Mouse (Mus musculus) adrenal gland, postnatal 10 days (tissue): ENCODE measurements at regions not wholly inside any gene's neighbourhood (a gene's known extent, or its start where the extent isn't known, plus 50 kb on each side); places are given as distances from the start of the nearest gene placed in this dataset.

Experiments used
- DNase-seq: peaks from one replicate; pipeline ENCODE4 v3.0.0; 2021; ENCODE audit warnings: mixed read lengths

DNA sequence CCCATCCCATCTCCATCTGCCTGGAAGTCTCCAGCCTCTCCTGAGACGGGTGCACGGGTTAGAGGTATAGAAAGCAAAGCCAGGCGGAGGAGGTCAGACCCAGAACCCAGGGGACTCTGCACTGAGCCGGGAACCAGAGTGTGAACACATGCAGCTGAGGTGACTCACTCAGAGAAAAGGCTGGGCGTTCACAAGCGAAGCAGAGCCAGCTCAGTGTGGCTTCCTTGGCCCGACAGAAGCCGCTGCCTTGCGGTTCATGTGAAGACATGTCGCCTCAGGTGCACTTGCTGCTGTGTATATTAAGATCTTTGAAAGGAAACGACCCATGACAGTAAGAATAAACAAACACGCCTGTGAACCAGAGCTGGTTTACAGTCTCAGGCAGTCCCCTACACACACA lies 163.6 kb downstream of the Bmp7 start:
- no peak for DNase-seq

DNA sequence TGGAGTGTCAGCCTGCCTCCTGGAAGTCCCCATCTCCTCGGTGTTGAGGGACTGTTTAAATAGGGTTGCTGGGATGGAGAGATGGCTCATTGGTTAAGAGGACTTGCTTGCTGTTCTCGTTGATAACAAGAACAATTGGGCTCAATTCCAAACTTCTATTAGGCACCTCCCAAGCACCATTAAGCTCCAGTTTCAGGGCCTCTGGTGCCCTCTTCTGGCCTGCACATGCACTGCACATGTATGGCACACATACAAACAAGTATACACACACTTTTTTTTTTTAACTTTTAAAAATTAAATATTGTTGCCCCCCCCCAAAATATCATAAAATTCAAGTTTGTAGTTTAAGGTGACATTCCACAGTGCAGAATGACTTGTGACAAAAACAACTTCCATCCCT lies 162.3 kb downstream of the Bmp7 start:
- no peak for DNase-seq

DNA sequence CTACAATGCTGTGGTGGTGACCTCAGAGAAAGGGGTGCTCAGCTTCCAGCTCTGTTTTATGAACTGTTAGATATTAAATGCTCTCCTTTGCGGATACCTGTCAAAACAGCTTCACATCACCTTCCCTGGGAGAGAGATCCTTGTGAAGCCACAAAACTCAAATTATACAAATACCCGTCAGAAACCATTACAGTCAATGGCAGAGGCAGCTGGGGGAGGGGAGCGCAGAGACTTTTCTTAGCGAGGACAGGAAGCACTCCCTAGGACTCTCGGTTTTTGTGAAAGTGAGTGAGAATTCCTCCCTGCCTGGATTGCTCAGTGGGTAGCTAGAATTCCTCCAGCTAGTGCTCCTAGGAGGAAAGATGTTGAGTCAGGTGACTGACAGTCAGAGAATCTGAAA lies 161.0 kb downstream of the Bmp7 start:
- DNase-seq = no peak

GRCm38 (mm10) chr2:172782686-172783085 lies 157.4 kb downstream of the Bmp7 start:
- no peak for DNase-seq

DNA sequence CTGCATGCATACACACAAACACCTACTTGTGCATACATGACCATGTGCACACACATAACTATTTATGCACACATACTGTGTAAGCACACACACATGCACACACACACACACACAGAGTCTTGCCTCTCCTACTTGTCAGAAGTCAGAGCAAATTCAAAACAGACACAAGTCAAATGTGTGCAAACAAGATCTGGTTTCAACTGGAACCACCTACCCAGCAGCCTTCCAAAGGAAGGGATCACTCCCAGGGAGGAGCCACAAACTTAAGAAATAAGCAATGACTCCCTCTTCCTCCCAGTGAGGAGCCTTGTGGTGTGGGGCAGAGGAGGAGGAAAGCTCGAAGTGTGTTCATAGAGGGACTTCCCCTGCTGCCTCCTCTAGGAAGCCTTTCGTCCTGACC lies 153.8 kb downstream of the Bmp7 start:
- DNase-seq = no peak

DNA sequence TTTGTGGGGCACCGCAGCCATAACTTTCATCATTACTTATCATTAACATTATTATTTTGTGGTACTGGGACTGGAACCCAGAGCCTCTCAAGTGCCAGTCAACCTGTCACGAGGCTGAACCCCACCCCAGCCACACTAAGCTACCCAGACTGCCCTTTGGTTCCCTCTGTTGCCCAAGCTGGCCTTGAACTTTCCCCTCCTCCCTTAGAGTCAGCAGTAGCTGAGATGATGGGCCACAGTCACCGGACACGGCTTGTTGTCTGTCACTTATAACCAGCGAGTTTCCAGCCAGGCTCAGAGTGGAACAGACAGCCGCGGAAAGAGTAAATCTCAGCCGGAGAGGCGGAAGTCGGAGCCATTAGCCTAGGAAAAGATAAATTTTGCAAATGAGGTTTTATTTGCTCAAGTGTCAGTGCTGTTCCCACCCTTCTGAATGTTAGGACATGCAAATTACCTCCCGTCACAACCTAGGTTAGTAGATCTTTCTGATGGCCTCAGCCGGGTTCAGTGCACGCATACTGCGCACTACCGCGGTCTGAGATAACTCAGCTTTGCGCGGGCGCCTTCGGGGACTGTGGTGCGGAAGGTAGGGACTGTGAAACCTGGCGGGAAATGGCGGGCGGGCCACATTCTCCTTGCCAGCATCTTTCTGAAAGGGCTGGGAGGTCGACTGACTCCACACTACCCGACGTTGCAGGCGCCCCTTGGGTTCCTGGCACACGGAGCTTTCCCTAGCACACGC lies 152.7 kb downstream of the Bmp7 start:
- DNase-seq = no peak

DNA sequence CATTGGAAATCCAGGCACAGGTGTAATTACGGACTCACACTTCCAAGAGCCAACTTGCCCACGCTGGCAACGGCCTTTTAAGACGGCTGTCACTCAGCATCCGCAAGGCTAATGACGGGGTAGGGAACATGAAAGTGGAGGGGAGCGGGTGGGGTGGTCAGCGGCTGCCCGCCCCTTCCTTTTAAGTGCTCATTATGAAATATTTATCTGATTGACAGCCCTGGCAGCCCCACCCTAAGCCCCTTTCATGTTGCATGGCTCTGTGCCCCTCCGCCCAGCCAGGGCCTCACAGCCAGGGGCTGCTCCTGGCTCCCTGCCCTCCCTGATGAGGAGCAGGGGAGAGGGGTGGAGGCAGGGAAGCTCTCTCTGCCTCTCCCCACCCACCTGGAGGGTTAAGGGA lies 150.9 kb downstream of the Bmp7 start:
- DNase-seq = no peak

GRCm38 (mm10) chr2:172792555-172792954 lies 147.6 kb downstream of the Bmp7 start:
- no peak for DNase-seq

DNA sequence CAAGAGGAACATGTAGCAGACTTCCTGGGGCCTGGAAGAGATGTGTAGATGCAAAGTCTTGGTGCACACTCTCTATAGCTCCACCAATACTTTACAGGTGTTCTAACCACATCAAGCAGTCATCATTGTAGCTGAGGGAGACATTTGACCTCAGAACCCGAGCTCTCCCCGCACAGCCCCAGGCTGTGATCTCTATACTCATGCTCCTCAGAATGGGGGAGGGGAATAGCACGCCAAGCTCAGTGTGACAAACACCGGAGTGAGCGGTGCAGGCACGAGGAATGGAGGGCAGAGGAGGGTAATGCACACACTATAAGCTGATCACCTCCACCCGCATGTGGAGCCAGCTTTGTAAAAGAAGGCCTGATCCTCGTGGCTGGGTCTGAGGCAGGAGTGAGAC lies 146.1 kb downstream of the Bmp7 start:
- DNase-seq = no peak

- no peak for DNase-seq
These were observed 145.3 kb downstream of the Bmp7 start for GRCm38 (mm10) chr2:172794771-172795170.

- DNase-seq = no peak
These were observed 144.0 kb downstream of the Bmp7 start for GRCm38 (mm10) chr2:172796104-172796503.

DNA sequence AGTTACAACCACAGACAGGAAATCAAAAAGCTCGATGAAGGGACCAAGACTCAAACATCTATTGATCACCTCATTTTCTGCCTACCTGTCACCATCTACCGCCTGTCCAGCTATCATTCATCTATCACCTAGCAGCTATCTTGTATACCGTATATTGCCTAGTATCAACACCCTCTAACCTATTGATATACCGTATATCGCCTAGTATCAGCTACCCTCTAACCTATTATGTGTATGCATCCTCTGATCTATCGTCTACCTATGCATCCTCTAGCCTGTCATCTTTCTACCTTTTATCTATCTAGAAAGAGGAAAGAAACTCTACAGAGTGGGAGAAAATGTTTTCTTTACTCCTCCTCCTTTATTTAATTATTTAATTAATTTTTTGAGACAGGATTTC lies 143.2 kb downstream of the Bmp7 start:
- DNase-seq = no peak

DNA sequence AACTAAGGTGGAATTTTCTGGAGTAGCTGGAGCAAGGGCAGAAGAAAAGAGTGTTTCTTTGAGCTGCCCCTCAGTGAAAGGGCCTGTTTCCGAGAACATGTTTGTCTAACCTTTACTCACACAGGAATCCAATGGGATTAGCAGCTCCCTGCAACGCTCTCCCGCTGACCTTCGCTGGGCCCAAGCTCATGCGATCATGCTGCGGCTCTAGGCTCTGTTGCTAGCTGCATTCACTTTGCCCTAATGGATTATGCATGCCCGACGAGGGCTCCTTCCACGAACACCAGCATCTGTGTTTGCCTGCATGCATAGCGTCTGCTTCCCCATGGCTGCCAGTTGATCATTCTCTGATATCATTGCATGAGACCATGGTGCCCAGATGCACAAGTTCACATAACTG lies 140.2 kb downstream of the Bmp7 start:
- DNase-seq = no peak

DNA sequence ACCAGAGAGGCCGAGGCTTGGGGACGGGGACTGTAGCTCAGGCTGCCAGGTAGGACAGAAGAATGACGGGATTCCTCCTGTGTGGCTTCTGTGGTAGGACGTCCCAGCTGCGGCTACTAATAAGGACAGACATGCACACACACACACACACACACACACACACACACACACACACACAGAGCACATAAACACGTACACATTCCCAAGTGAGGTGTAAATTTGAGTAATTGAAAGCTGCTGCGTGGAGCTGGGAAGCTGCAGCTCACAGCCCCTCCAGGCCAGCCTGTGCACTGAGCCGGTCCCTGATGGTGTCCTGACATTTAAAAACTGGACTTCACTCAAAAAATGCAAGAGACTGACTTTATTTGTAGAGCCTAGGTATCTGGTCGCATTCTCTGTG lies 139.3 kb downstream of the Bmp7 start:
- DNase-seq = no peak

GRCm38 (mm10) chr2:172801804-172802203 lies 138.3 kb downstream of the Bmp7 start:
- DNase-seq = no peak

DNA sequence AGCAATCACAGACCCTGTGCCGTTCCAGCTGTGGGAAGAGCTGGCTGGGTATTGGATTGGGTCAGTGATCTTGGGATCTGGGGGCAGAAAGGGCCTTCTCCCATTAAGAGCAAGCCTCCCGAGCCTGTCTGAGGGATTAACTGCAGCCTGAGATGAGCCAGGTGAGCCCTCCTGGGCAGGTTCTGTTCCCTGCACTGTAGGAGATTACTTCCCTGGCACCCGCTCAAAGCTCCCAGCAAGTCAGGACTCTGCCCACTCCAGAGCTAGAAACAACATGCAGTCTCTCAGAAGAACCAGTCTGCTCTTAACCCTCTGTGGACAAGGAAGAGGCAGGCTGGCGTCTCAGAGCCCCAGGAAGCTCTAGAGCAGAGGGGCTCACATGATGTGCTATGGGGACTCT lies 132.7 kb downstream of the Bmp7 start:
- no peak for DNase-seq

GRCm38 (mm10) chr2:172809306-172809705 lies 130.8 kb downstream of the Bmp7 start:
- no peak for DNase-seq

- peak; percentile 36 for DNase-seq
These were observed 126.8 kb downstream of the Bmp7 start for GRCm38 (mm10) chr2:172813319-172813718.

DNA sequence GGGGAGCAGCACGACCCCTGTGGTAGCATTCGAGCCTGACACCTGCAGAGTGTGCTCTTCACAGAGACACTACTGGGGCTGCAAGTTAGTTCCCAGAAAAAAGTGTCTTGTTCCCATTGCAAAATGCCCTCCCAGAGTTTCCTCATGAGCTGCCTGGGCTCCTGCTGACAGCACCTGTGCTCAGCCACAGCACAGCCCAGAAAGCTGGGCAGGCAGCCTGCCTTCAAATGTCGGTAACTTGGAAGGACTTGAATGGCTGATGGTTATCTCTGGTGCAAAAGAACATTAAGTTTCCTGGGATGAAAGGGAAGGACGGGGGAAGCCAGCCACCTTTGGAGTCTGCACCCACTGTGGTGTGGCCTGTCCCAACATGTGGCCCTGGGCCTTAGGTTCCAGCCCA lies 126.2 kb downstream of the Bmp7 start:
- DNase-seq = no peak

DNA sequence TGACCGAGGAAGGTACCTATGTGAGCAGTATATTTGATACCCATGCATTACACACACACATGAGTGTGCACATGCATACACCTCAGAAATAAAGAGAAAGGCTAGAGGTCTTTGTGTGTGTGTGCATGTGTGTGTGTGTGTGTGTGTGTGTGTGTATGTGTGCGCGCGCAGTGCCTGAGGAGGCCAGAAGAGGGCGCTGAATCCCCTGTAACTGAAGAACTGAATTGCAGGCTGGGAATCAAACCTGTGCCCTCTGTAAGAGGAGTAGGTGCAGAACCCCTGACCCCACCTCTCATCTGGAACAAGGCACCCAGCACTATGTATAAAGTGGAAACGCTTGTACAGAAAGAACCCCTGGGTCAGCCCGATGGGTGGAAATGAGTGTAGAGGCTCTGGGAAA lies 125.0 kb downstream of the Bmp7 start:
- DNase-seq = no peak

DNA sequence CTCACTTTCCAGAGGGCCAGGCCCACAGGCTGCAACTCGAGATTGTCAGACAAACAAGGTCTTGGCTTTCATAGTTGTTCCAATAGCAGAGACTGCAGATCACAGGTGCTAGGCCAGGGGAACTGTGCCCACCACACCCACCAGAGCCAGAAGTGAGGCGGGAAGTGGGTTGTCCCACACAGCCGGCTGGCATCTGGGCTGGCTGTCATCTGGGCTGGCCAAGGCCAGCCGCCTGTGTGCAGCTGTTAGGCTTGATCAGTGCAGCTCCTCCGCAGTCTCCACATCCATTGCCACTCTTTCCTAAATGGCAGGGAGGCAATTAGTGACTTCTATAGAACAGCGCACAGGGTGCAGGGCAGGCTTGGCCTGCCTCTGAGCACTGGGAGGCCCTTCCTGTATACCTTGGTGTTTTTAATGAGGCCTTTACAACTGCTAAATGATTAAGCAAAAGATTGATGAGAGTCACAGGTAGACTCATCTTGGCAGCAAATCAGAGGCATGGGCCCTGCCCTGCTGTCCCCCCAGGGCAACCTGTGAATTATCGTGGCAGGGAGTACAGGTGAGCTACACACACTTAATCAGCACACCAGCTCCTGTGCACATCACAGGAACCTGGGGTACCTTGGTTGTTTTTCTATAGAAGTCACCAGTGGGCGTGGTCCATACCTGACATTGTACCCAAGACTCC lies 122.9 kb downstream of the Bmp7 start:
- no peak for DNase-seq
